Mouse (Mus musculus): Measurements from ENCODE around the gene Il21r. TPM values are rescaled to one million over a fixed set of nuclear protein-coding genes. Genes with fewer than 3 reads are reported as not detected.

Gene Il21r
- 1 to 10 TPM; 2.2 to 2.5 TPM for total RNA-seq (2021)
- long read RNA-seq, experiment 1, partial matches to known transcripts = 0 of 2 reads
- long read RNA-seq, experiment 1, other reads (novel, unspliced or antisense) = 0 of 2 reads
- long read RNA-seq, experiment 2, partial matches to known transcripts = 0 of 2 reads
- long read RNA-seq, experiment 2, other reads (novel, unspliced or antisense) = 0 of 2 reads

DNA sequence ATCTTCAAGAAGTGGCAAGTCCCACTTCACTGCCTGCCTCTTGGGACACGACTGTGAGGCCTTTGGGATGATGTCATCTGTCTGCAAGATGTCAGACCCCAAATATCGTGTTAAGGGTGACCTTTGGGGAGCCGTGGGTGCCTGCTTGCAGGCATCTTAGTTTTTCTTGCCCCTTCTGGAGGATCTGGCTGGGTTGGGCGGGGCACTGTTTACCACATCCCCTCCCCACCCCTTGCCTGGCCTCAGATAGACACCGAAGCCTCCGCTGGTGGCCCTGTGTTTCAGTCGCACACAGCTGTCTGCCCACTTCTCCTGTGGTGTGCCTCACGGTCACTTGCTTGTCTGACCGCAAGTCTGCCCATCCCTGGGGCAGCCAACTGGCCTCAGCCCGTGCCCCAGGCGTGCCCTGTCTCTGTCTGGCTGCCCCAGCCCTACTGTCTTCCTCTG lies at the start of gene Il21r:
Gene Il21r (plus strand): TSS at position 245 of the 447 bp plus-strand sequence.
- DNase-seq = no peak

- peak; percentile 13 for DNase-seq
Measured at GRCm38 (mm10) chr7:125553653-125554428, 49.4 kb upstream of the Il21r start.

DNA sequence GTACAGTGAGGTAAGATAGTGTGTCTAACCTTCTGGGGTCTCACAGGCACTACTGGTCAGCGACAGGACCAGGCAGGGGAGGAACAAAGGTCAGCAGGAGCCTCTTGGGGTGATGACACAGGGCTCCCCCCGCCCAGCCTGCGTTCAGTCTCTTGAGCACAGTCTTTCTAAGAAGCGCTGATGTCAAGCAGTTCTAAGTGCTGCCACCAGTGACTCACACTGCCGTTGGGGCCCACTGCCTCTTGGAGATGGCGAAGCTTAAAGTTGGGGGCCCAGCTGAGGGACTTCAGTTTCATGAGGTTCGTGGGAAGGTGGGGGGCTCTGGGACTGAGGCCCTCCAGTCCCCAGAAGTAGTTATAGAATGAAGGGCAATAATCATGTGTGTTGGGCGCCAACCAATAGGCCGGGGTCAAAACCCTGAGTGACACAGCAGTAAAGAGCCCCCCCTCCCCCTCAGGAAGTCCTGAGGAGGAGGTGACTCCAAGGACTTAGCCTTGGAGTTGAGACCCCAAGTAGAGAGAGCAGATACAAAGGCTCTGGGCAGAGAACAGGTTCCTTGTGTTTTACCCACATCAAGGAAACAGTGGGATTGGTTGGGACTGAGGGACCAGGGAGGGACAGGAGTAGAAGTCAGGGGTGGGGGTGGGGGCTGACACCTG lies 48.6 kb upstream of the Il21r start:
- DNase-seq = peak; percentile 35

GRCm38 (mm10) chr7:125555351-125555872 lies 47.8 kb upstream of the Il21r start:
- DNase-seq = peak; percentile 18

DNA sequence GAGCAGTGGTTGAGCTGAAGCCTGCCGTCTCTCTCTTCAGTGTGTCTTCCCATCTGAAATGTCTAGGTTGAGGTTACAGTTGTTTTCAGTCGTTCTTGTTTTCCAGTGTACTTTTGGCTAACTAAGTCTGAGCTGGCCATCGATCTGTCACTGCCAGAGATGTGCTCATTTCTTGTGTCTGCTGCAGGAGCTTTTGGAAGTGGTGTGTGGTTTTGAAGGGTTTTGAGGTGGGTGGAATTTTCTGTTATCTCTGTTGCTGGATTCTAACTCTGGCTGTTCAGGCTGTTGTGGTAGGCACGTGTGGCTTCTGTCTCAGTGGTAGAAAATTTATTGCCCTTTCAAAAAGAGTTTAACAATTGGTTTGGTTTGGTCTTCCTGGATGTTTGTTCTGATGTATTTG lies 47.1 kb upstream of the Il21r start:
- DNase-seq = no peak

- peak; percentile 27 for DNase-seq
Measured at GRCm38 (mm10) chr7:125556865-125557264, 46.4 kb upstream of the Il21r start.

GRCm38 (mm10) chr7:125558401-125558945 lies 44.8 kb upstream of the Il21r start:
- no peak for DNase-seq

DNA sequence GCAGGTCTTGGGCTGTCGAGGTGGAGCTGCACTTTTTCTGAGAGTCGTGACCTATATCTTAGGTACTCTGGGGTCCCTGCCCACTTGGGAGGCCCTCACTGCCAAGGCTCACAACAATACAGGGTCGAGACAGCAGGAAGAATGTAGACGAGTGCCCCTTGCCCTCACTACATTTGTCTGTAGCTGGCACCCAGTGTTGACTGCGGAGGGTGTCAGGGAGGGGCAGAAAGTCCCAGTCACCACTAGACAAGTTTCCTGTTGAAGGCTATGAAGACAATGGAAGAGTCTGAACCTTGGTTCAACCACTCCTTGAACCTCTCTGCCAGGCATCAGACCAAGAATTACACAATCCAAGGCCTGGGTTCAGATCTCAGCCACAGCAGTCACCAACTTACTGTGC lies 44.2 kb upstream of the Il21r start:
- no peak for DNase-seq

- DNase-seq = no peak
Measured at GRCm38 (mm10) chr7:125559537-125559936, 43.7 kb upstream of the Il21r start.

GRCm38 (mm10) chr7:125560146-125560785 lies 43.0 kb upstream of the Il21r start:
- DNase-seq = peak; percentile 69

DNA sequence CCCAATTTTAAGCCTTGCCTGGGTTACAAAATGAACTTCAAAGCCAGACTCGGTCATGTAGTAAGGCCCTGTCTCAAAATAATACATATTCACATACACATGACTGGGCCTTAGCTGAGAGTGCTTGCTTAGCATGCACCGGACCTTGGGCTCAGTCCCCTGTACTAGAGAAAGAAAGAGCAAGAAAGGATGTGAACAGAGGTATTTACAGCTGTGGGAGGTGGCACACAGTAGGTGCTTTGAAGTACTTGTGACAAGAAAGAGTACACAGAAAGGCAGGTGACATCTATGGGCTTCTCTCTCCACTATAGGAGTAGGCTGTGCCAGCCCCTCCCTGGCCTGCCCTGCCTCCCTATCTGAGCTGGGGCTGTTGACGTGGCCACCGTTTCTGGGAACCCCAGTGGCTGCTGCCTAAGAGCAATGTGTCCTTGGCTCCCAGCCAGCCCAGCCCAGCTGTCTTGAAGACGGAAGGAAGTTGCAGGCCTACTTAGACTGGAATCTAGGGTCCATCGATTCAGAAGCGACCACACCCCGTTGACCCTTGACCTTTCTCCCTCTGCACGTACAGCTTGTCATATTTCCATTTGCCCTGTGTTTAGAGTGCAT lies 42.0 kb upstream of the Il21r start:
- DNase-seq = peak; percentile 89

DNA sequence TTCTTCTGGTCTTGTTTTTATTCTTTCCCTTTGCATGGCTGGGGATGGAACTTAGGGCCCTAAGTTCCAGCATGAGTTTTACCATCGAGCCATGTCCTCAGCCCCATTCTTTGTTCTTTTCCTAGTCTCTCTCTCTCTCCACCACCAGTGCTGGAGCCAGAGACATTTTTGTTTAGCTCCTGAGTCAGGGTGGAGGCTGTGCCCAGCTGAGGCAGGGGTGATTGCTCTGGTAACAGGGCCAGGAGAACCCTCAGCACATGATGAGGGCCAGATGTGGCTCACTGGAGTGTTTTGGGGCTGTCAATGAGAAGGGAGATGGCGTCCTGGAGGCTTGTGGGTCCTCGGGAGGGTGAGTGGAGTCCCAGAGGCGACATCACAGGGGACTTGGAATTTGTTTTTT lies 40.8 kb upstream of the Il21r start:
- DNase-seq = no peak

GRCm38 (mm10) chr7:125563093-125563492 lies 40.1 kb upstream of the Il21r start:
- no peak for DNase-seq

- no peak for DNase-seq
Measured at GRCm38 (mm10) chr7:125564316-125565024, 38.8 kb upstream of the Il21r start.

GRCm38 (mm10) chr7:125565516-125566285 lies 37.5 kb upstream of the Il21r start:
- peak; percentile 76 for DNase-seq

GRCm38 (mm10) chr7:125566420-125566819 lies 36.8 kb upstream of the Il21r start:
- no peak for DNase-seq

DNA sequence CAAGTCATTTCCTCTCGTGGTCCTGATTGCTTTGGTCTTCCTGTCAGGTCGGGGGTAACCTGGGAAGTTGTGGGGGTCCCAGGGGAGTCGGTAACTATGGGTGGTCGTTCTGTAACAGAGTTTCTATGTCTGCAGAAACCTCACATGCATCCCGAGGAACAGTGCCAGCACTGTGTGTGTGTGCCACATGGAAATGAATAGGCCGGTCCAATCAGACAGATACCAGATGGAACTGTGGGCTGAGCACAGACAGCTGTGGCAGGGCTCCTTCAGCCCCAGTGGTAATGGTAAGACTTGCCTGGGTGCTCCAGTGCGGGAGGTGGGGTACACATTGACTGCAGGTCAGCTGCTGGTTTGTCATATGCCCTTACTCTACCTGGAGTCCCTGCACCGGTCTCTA lies 34.3 kb upstream of the Il21r start:
- no peak for DNase-seq

DNA sequence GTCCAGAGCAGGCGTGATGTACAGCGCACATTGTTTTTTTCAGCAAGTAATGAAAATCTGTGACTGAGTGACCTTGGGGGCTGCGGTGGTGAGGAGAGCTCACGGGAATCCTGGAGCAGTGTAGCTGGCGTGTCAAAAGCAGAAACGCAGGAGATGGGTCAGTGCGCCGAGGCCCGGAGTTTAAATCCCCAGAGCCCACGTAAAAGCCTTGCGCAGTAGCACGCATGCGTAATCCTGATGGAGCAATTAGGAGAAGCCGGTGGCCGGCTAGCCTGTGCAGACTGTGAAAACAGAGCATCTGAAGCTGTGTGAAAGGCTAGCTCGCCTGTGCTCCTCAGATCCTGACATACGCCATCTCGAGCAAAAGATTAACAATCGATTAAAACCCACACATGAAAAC lies 31.3 kb upstream of the Il21r start:
- DNase-seq = peak; percentile 15

DNA sequence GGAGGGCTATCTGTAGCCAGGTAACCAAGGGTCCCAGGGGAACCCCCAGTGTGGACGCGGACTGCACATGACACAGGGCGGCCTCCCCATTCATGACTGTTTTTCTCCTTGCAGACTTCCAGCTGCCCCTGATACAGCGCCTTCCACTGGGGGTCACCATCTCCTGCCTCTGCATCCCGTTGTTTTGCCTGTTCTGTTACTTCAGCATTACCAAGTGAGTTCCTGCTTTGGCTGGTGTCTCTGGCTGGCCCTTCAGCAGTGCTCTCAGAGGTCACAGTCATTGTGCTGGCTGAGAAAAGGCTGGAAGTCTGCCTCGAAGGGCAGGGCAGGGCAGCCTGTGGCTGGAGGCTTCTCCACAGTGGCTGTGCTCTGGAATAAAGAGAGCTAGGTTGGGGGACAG lies 30.5 kb upstream of the Il21r start:
- DNase-seq = peak; percentile 54

- DNase-seq = no peak
Measured at GRCm38 (mm10) chr7:125573849-125574248, 29.4 kb upstream of the Il21r start.
